ENCODE assay signal across 8 mouse cellular contexts in the genomic region with DNA sequence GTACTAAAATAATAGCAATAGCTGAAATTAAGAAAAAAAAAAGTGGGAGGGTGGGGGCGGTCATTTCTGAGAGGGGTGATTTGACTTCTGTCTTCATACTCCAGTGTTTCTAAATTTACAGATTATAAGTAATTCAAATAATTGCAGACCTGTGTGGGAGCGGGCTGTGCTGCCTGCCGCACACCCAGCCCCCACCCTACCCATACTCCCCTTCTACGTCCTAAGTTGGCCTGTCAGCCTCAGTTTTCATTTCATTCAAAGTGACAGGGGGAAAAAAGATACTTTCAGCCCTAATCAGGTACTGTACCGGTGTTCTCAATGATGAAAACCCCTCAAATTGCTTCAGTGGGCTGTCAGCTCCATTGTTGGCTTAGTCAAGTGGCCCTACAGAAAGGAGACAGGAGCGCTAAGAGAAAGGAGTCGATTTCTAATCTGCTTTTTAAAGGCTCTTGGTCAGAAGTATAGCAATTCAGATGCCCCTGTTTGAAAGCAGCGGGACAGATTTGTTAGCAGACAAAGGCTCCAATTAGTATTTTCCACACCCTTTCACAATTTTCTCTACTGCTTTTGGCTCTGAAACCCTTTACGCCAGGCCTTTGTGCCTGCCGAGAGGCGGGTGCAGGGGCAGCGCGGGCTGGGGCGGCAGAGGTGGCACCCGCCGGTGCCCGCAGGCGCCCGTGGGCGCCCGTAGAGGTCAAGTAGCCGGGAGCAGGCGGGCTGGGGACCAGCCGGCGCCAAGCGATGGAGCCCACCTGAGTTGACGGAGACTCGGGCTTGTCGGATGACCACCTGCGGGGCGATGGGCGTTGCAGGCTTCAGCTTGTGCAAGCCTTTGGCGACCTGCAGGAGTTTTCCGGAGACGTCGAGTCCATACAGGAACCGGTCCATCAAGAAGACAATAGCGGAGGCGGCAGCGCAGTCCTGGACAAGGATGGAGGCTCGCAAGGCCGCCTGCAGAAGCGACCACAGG.
DNase-seq lines count a peak whose midpoint lies in the region; ATAC-seq and TF ChIP-seq lines count a peak whose summit lies in the region.

No protein-coding gene starts in this region.

- no peak for ATAC-seq in kidney, embryonic 14.5 days (ENCODE audit: low FRiP score, low TSS enrichment)
- peak; percentile 76 for ATAC-seq in forebrain, embryonic 15.5 days (replicated peaks)
- peak; percentile 55; the same call in 1 of the 2 replicates for ATAC-seq in midbrain, embryonic 14.5 days (ENCODE audit: low FRiP score, low TSS enrichment)

- no peak overlapping the region for H3K27ac ChIP-seq in kidney, embryonic 14.5 days (ENCODE audit: low read depth, low read length)
- peak overlapping the region; percentile 86 for H3K27ac ChIP-seq in forebrain, embryonic 15.5 days (replicated peaks)
- no peak overlapping the region for H3K27ac ChIP-seq in midbrain, embryonic 14.5 days (replicated peaks; ENCODE audit: low read depth, low read length)

- H3K4me1 ChIP-seq in kidney, embryonic 14.5 days (ENCODE audit: control insufficient read depth, insufficient read depth, low read length) = 0 out of 2 replicates have a peak, but pooled peaks cover 3% of the 10 kb centered on the region
- peaks cover 21% of the 10 kb centered on the region for H3K4me1 ChIP-seq in forebrain, embryonic 15.5 days
- H3K4me1 ChIP-seq in midbrain, embryonic 14.5 days (ENCODE audit: control insufficient read depth, insufficient read depth, low read length) = peaks cover 9% of the 10 kb centered on the region

- no peak for TF ChIP-seq POLR2A in brain, embryonic 14.5 days (IDR thresholded peaks at IDR 0.05; ENCODE audit: borderline replicate concordance, extremely low read depth, insufficient read depth, insufficient read length, poor library complexity, severe bottlenecking)

- no peaks in the 10 kb centered on the region for H3K36me3 ChIP-seq in kidney, embryonic 14.5 days (ENCODE audit: control insufficient read depth, insufficient read depth, low read length)
- H3K36me3 ChIP-seq in forebrain, embryonic 15.5 days = no peaks in the 10 kb centered on the region
- no peaks in the 10 kb centered on the region for H3K36me3 ChIP-seq in midbrain, embryonic 14.5 days (ENCODE audit: control insufficient read depth, insufficient read depth, low read length)

- peak overlapping the region; percentile 50 for H3K4me2 ChIP-seq in kidney, embryonic 14.5 days (replicated peaks; ENCODE audit: low read depth, low read length)
- H3K4me2 ChIP-seq in forebrain, embryonic 15.5 days (replicated peaks) = peak overlapping the region; percentile 85
- peak overlapping the region; percentile 70 for H3K4me2 ChIP-seq in midbrain, embryonic 14.5 days (ENCODE audit: low read length)

- H3K27me3 ChIP-seq in kidney, embryonic 14.5 days (ENCODE audit: control insufficient read depth, insufficient read depth, low read length) = peaks cover 18% of the 10 kb centered on the region
- peaks cover 10% of the 10 kb centered on the region; the same call in 1 of the 2 replicates for H3K27me3 ChIP-seq in forebrain, embryonic 15.5 days
- peaks cover 26% of the 10 kb centered on the region for H3K27me3 ChIP-seq in midbrain, embryonic 14.5 days (ENCODE audit: control insufficient read depth, insufficient read depth, low read length)

- DNase-seq in kidney, postnatal 14 days = no peak
- DNase-seq in brain, embryonic 14.5 days (ENCODE audit: low read depth) = peak; percentile 93
- DNase-seq in midbrain, embryonic 14.5 days = peak; percentile 57
- DNase-seq in layer of hippocampus, adult 9-10 months (ENCODE audit: low spot score) = no peak
- DNase-seq in thymus, postnatal 10 days (ENCODE audit: low spot score in 2 of 2) = no peak
- DNase-seq in T-cell, adult 2 months (ENCODE audit: low spot score) = no peak

- peak overlapping the region; percentile 31 for H3K4me3 ChIP-seq in kidney, embryonic 14.5 days (ENCODE audit: low read length)
- H3K4me3 ChIP-seq in forebrain, embryonic 15.5 days = peak overlapping the region; percentile 40
- H3K4me3 ChIP-seq in midbrain, embryonic 14.5 days (replicated peaks; ENCODE audit: low read depth, low read length) = peak overlapping the region; percentile 37

- H3K9ac ChIP-seq in kidney, embryonic 14.5 days (ENCODE audit: low read depth, low read length) = peak overlapping the region; percentile 47; the same call in 1 of the 2 replicates
- H3K9ac ChIP-seq in forebrain, embryonic 15.5 days (replicated peaks) = peak overlapping the region; percentile 72
- peak overlapping the region; percentile 52 for H3K9ac ChIP-seq in midbrain, embryonic 14.5 days (replicated peaks; ENCODE audit: low read length)

- no peaks in the 10 kb centered on the region for H3K9me3 ChIP-seq in kidney, embryonic 14.5 days (ENCODE audit: control insufficient read depth, low read length)
- H3K9me3 ChIP-seq in forebrain, embryonic 15.5 days = no peaks in the 10 kb centered on the region
- H3K9me3 ChIP-seq in midbrain, embryonic 14.5 days (ENCODE audit: control insufficient read depth, low read length) = no peaks in the 10 kb centered on the region

- 11% methylated on average over 43 of the region's 43 CpGs for WGBS in kidney, embryonic 14.5 days
- 2% methylated on average over 43 of the region's 43 CpGs for WGBS in forebrain, embryonic 15.5 days
- WGBS in midbrain, embryonic 14.5 days = 5% methylated on average over 43 of the region's 43 CpGs

- TF ChIP-seq CTCF in brain, embryonic 14.5 days (IDR thresholded peaks at IDR 0.05; ENCODE audit: borderline replicate concordance, extremely low read depth, insufficient read depth, insufficient read length) = no peak

Comparison
In these comparisons a context has a peak if more than half of its experiments do, and no peak if none do; other contexts are left out.
1. DNase-seq: peak in brain, embryonic 14.5 days (single experiment) and midbrain, embryonic 14.5 days (single experiment); none in kidney, postnatal 14 days (single experiment), layer of hippocampus, adult 9-10 months (single experiment), thymus, postnatal 10 days (0 of 2) and T-cell, adult 2 months (single experiment).
2. Peak in every context shown above with its lines, with median percentiles within 50 percentile points of each other: H3K4me2 ChIP-seq, H3K4me3 ChIP-seq and H3K9ac ChIP-seq.